ENCODE assay signal across 12 mouse cellular contexts in genomic region chr2:51610305-51610704, GRCm38 (mm10). TPM values are rescaled to one million over a fixed set of nuclear protein-coding genes. Genes with fewer than 3 reads are reported as not detected.
DNase-seq lines count a peak whose midpoint lies in the region; ATAC-seq and TF ChIP-seq lines count a peak whose summit lies in the region.
"Had no signal": no experiment of that assay in that cellular context is flagged by ENCODE, and none has a peak within 500 bp of the region (broad histone marks: within the 10 kb centered on the region; RNA-seq: fewer than 3 reads in every experiment).

No protein-coding gene starts in this region.

- peak overlapping the region; percentile 25 for H3K4me3 ChIP-seq in hindbrain, embryonic 13.5 days
- H3K4me3 ChIP-seq in midbrain, embryonic 16.5 days (ENCODE audit: low read depth, low read length): peak overlapping the region; percentile 28

- no peaks in the 10 kb centered on the region for H3K27me3 ChIP-seq in hindbrain, embryonic 13.5 days
- H3K27me3 ChIP-seq in midbrain, embryonic 16.5 days (ENCODE audit: control insufficient read depth, insufficient read depth, low read depth, low read length): no peaks in the 10 kb centered on the region

- H3K9me3 ChIP-seq in hindbrain, embryonic 13.5 days: no peaks in the 10 kb centered on the region
- H3K9me3 ChIP-seq in midbrain, embryonic 16.5 days (replicated peaks; ENCODE audit: control insufficient read depth, low read length, poor library complexity, severe bottlenecking): no peaks in the 10 kb centered on the region

- TF ChIP-seq CTCF in brain, embryonic 14.5 days (IDR thresholded peaks at IDR 0.05; ENCODE audit: borderline replicate concordance, extremely low read depth, insufficient read depth, insufficient read length): no peak

- TF ChIP-seq POLR2A in brain, embryonic 14.5 days (IDR thresholded peaks at IDR 0.05; ENCODE audit: borderline replicate concordance, extremely low read depth, insufficient read depth, insufficient read length, poor library complexity, severe bottlenecking): no peak

- peak overlapping the region; percentile 76 for H3K27ac ChIP-seq in hindbrain, embryonic 13.5 days
- peak overlapping the region; percentile 71 for H3K27ac ChIP-seq in midbrain, embryonic 16.5 days (ENCODE audit: low read length)
- H3K27ac ChIP-seq: macrophage; stomach, postnatal 0 days had no signal

- H3K4me2 ChIP-seq in hindbrain, embryonic 13.5 days: peak overlapping the region; percentile 50
- peak overlapping the region; percentile 57 for H3K4me2 ChIP-seq in midbrain, embryonic 16.5 days (ENCODE audit: low read length)

- peak; percentile 12 to 13 for DNase-seq in frontal cortex, postnatal 36 days (ENCODE audit: low spot score in 2 of 2)
- DNase-seq in frontal cortex, postnatal 25 days (ENCODE audit: low spot score in 2 of 2): no peak
- peak; percentile 89 for DNase-seq in brain, embryonic 14.5 days (ENCODE audit: low read depth)
- DNase-seq in adrenal gland, postnatal 36 days: no peak
- no peak for DNase-seq in adipocyte (ENCODE audit: low spot score)

- ATAC-seq in hindbrain, embryonic 13.5 days (ENCODE audit: low FRiP score): peak; percentile 57; the same call in 1 of the 2 replicates
- ATAC-seq in midbrain, embryonic 16.5 days: peak; percentile 67
- no peak for ATAC-seq in megakaryocyte, adult 5-6 weeks (ENCODE audit: poor library complexity, severe bottlenecking)

- 12% methylated on average over 10 of the region's 10 CpGs for WGBS in hindbrain, embryonic 13.5 days
- WGBS in midbrain, embryonic 16.5 days: 6% methylated on average over 10 of the region's 10 CpGs

- H3K36me3 ChIP-seq in hindbrain, embryonic 13.5 days: no peaks in the 10 kb centered on the region
- no peaks in the 10 kb centered on the region for H3K36me3 ChIP-seq in midbrain, embryonic 16.5 days (ENCODE audit: control insufficient read depth, insufficient read depth, low read length)

- H3K4me1 ChIP-seq in hindbrain, embryonic 13.5 days (replicated peaks): peaks cover 25% of the 10 kb centered on the region
- peaks cover 16% of the 10 kb centered on the region for H3K4me1 ChIP-seq in midbrain, embryonic 16.5 days (ENCODE audit: control insufficient read depth, insufficient read depth, low read length)

- H3K9ac ChIP-seq in hindbrain, embryonic 13.5 days: peak overlapping the region; percentile 59
- H3K9ac ChIP-seq in midbrain, embryonic 16.5 days (ENCODE audit: low read depth, low read length): peak overlapping the region; percentile 44; the same call in 1 of the 2 replicates

RNA-seq across cellular contexts. Expression of gene Tas2r134, which starts 17.0 kb away (rescaled TPM):
- polyA plus RNA-seq in brain, embryonic 14.5 days (2012; rRNA removed): not detected in 2 replicates
- polyA plus RNA-seq in hindbrain, embryonic 13.5 days (2015; fragmentation: Nextera tagmentation; extraction: Ambion mirVana): not detected in 2 replicates
- polyA plus RNA-seq in midbrain, embryonic 16.5 days (2015; fragmentation: Nextera tagmentation; extraction: Ambion mirVana): not detected in 2 replicates
- total RNA-seq in adrenal gland, postnatal 36 days (2021): not detected
- not detected in 2 replicates for total RNA-seq in megakaryocyte, adult 5-6 weeks (2015)
- not detected in 2 replicates for total RNA-seq in megakaryocyte, adult 5-6 weeks (2017)
- total RNA-seq: gastrocnemius, adult 8-10 months; left cerebral cortex, adult 8-10 months had no signal
- polyA plus RNA-seq: macrophage; stomach, postnatal 0 days had no signal

Comparison
In these comparisons a context has a peak if more than half of its experiments do, and no peak if none do; other contexts are left out.
1. DNase-seq: peak in frontal cortex, postnatal 36 days (2 of 2) and brain, embryonic 14.5 days (single experiment); none in frontal cortex, postnatal 25 days (0 of 2), adrenal gland, postnatal 36 days (0 of 2) and adipocyte (single experiment).